Mouse (Mus musculus) midbrain, embryonic 14.5 days (tissue): ENCODE measurements around the gene Khnyn. TPM values are rescaled to one million over a fixed set of nuclear protein-coding genes. Genes with fewer than 3 reads are reported as not detected.
A peak's percentile ranks its signal among the peaks of the same experiment; 100 is the strongest.

Source experiments
- ATAC-seq: fragments of 200-750 bp; cut with Nextera tagmentation; 2 replicates; pipeline ENCODE4 v1.8.0; 2017; ENCODE audit warnings: moderate number of reproducible peaks, moderate library complexity; ENCODE audit not compliant: low FRiP score, low TSS enrichment
- DNase-seq: peaks from one replicate; pipeline ENCODE4 v3.0.0-alpha.2; 2015
- H3K27ac ChIP-seq: fragments of 300-500 bp; sonication (generic); replicated peaks from 2 replicates; pipeline ENCODE4 v1.5.1; 2014; ENCODE audit warnings: mild to moderate bottlenecking, low read depth, low read length, moderate library complexity
- H3K27me3 ChIP-seq: fragments of 300-500 bp; sonication (generic); 2 replicates; pipeline ENCODE4 v1.6.1; 2014; ENCODE audit warnings: low read length, control low read depth, mixed read lengths; ENCODE audit not compliant: control insufficient read depth, insufficient read depth
- H3K36me3 ChIP-seq: fragments of 300-500 bp; sonication (generic); 2 replicates; pipeline ENCODE4 v1.6.1; 2014; ENCODE audit warnings: low read length, control low read depth; ENCODE audit not compliant: control insufficient read depth, insufficient read depth
- H3K4me1 ChIP-seq: fragments of 300-500 bp; sonication (generic); 2 replicates; pipeline ENCODE4 v1.6.1; 2014; ENCODE audit warnings: mild to moderate bottlenecking, antibody characterized with exemption, low read length, control low read depth; ENCODE audit not compliant: control insufficient read depth, insufficient read depth
- H3K4me2 ChIP-seq: fragments of 300-500 bp; sonication (generic); 2 replicates; pipeline ENCODE4 v1.6.1; 2014; ENCODE audit warnings: mild to moderate bottlenecking, low read length, moderate library complexity
- H3K4me3 ChIP-seq: fragments of 300-500 bp; sonication (generic); replicated peaks from 2 replicates; pipeline ENCODE4 v1.5.1; 2014; ENCODE audit warnings: low read depth, low read length
- H3K9ac ChIP-seq: fragments of 300-500 bp; sonication (generic); replicated peaks from 2 replicates; pipeline ENCODE4 v1.6.1; 2014; ENCODE audit warnings: mild to moderate bottlenecking, low read length, moderate library complexity
- H3K9me3 ChIP-seq: fragments of 300-500 bp; sonication (generic); 2 replicates; pipeline ENCODE4 v1.6.1; 2016; ENCODE audit warnings: low read length, control low read depth, mixed read lengths; ENCODE audit not compliant: control insufficient read depth
- WGBS: fragments of 180-500 bp; shearing (Covaris S2); extraction: QIAGEN DNeasy Blood & Tissue Kit; methylation state at CpG from one replicate; pipeline ENCODE4 v1.1.7; 2014; 5-methylcytosine and 5-hydroxymethylcytosine counted together
- polyA plus RNA-seq: library from polyadenylated mRNA; unstranded; fragments of >200 nt; fragmentation: Nextera tagmentation; extraction: Ambion mirVana; gene quantifications from 2 replicates; pipeline ENCODE4 v1.2.1, GENCODE M21; 2014

Khnyn gene
- polyA plus RNA-seq, 1 experiment from 2014 or later: 7.1 TPM

DNA sequence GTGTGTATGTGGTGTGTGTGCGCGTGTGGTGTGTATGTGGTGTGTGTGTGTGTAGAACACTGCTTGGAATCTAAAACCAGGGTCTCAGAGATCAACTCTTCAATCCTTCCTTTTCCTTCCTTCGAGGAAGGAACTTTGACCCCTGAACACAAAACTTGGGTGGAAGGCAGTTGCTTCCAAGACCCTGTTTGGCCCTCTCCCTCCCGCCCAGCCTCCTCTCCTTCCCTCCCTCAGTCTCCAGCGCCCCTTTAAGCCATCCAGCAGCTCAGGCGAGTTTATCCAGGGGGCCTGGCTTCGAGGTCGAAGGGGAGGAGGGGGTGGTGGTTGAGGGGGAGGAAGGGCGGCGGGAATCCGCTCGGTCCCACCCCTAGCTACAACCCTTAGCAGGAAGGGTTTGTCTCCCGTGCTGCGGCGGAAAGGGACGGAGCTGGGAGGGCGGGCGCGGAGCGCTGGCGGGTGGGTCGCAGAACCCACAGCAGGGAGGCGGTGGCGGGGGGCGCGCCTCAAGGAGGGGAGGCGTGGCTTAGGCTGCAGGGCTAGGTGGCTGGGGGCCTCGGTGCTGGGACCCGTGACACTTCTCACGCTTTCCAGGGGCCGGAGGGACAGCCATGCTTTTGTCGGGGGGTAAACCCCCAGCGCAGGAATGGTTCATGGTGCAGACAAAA, 31.0 kb upstream of the Khnyn start, which contains the start of gene Nynrin:
Nynrin (plus strand) TSS at position 390 of the 665 bp plus-strand sequence.
- Histone ChIP-seq H3K36me3 (no peaks in the 10 kb centered on the region), H3K9ac (peak within 1 kb of the TSS; percentile 79), H3K4me1 (peaks cover 39% of the 10 kb centered on the region), H3K9me3 (no peaks in the 10 kb centered on the region), H3K4me2 (peak within 1 kb of the TSS; percentile 80), H3K27me3 (no peaks in the 10 kb centered on the region), H3K4me3 (peak within 1 kb of the TSS; percentile 70), H3K27ac (peak within 1 kb of the TSS; percentile 87)
- peak; percentile 87 for DNase-seq
- WGBS: under 1% methylated on average over 33 of the region's 33 CpGs
- ATAC-seq: peak; percentile 82

DNA sequence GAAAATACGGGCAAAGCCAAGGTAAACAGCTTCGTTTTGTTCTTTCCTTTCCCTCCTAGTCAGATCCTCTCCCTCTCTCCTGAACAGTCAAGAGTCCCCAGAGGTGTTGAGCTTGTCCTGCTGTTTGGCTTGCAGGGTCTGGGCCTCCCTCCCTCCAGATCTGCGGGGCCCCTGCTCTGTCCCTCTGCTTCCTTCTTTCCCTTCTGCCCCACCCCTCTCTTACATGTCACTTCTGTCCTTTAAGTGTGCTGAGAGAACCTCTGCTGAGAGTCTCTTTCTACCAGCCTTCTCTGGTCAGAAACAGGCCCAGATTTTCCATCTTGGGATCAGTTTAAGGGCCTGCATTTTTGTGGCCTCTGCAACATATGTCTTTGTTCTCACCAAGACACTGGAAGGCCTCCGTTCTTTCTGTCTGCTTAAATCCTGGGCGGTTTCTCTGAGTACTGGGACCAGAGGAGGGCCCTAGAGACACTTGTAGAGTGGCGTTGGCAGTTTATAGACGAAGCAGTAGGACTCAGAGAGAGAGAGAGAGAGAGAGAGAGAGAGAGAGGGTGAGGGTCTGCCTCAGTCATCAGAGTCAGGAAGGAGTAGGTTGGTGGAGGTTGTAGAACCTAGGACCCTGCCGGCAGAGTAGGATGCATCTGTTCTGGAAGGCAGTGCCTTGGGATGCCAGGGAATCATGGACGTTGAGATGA, 30.2 kb upstream of the Khnyn start:
- Histone ChIP-seq H3K9ac (peak overlapping the region; percentile 79), H3K27me3 (no peaks in the 10 kb centered on the region), H3K4me1 (peaks cover 42% of the 10 kb centered on the region), H3K4me3 (peak overlapping the region; percentile 70), H3K36me3 (no peaks in the 10 kb centered on the region), H3K27ac (peak overlapping the region; percentile 87), H3K4me2 (peak overlapping the region; percentile 80), H3K9me3 (no peaks in the 10 kb centered on the region)
- ATAC-seq (0 out of 2 replicates have a peak, but pooled peaks have one; percentile 4), DNase-seq (peak; percentile 54)
- WGBS: under 1% methylated on average over 9 of the region's 9 CpGs

GRCm38 (mm10) chr14:55855101-55855561, 29.6 kb upstream of the Khnyn start:
- 1% methylated on average over 4 of the region's 4 CpGs for WGBS
- ATAC-seq (0 out of 2 replicates have a peak, but pooled peaks have one; percentile 13), DNase-seq (peak; percentile 68)
- Histone ChIP-seq H3K27me3 (no peaks in the 10 kb centered on the region), H3K27ac (peak overlapping the region; percentile 87), H3K4me1 (peaks cover 42% of the 10 kb centered on the region), H3K9ac (peak overlapping the region; percentile 79), H3K9me3 (no peaks in the 10 kb centered on the region), H3K4me2 (peak overlapping the region; percentile 80), H3K36me3 (no peaks in the 10 kb centered on the region), H3K4me3 (peak overlapping the region; percentile 70)

DNA sequence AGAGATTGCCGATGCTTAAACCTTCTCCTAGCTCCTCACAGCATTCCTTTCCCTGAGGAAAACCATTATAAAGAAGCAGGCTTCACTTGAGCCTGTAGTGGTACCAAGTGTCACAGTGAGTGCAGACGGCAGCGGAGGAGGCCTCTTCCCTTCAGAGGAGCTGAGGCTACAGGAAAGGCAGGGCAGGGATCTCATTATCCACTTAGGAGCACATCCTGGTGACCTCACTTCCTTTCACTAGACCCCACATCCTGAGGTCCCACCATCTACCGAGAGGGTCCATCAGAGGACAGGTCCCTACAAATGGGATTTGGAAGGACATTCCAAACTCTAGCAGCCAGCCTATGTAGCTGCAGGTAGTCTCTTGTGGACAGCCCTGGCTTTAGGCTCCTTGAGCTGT, 27.2 kb upstream of the Khnyn start:
- no peak overlapping the region for H3K9ac ChIP-seq

GRCm38 (mm10) chr14:55862186-55862585, 22.6 kb upstream of the Khnyn start:
- WGBS: 66% methylated on average over 6 of the region's 6 CpGs
- no peak overlapping the region for H3K4me3 ChIP-seq
- H3K36me3 ChIP-seq: peaks cover 32% of the 10 kb centered on the region

More for the DNA sequence above, 27.2 kb upstream of the Khnyn start:
- H3K27me3 ChIP-seq: no peaks in the 10 kb centered on the region
- H3K36me3 ChIP-seq: no peaks in the 10 kb centered on the region
- WGBS: 82% methylated on average over 4 of the region's 4 CpGs
- ATAC-seq (no peak), DNase-seq (no peak)
- peak overlapping the region; percentile 29 for H3K4me2 ChIP-seq
- 0 out of 2 replicates have a peak overlapping the region, but pooled peaks have one; percentile 3 for H3K4me3 ChIP-seq
- no peak overlapping the region for H3K27ac ChIP-seq
- peaks cover 45% of the 10 kb centered on the region for H3K4me1 ChIP-seq
- no peaks in the 10 kb centered on the region for H3K9me3 ChIP-seq

GRCm38 (mm10) chr14:55862970-55863369, 21.8 kb upstream of the Khnyn start:
- H3K36me3 ChIP-seq: peaks cover 37% of the 10 kb centered on the region
- peaks cover 7% of the 10 kb centered on the region; the same call in 1 of the 2 replicates for H3K4me1 ChIP-seq
- no peak overlapping the region for H3K4me3 ChIP-seq
- ATAC-seq: no peak
- 95% methylated on average over 10 of the region's 10 CpGs for WGBS
- H3K27ac ChIP-seq: no peak overlapping the region
- H3K27me3 ChIP-seq: no peaks in the 10 kb centered on the region
- no peak for DNase-seq
- H3K9ac ChIP-seq: no peak overlapping the region
- no peak overlapping the region for H3K4me2 ChIP-seq
- H3K9me3 ChIP-seq: no peaks in the 10 kb centered on the region

More at GRCm38 (mm10) chr14:55862186-55862585, 22.6 kb upstream of the Khnyn start:
- no peak overlapping the region for H3K9ac ChIP-seq
- H3K27me3 ChIP-seq: no peaks in the 10 kb centered on the region
- DNase-seq (no peak), ATAC-seq (no peak)
- H3K4me1 ChIP-seq: peaks cover 15% of the 10 kb centered on the region; the same call in 1 of the 2 replicates
- H3K9me3 ChIP-seq: no peaks in the 10 kb centered on the region
- H3K27ac ChIP-seq: no peak overlapping the region
- H3K4me2 ChIP-seq: no peak overlapping the region

DNA sequence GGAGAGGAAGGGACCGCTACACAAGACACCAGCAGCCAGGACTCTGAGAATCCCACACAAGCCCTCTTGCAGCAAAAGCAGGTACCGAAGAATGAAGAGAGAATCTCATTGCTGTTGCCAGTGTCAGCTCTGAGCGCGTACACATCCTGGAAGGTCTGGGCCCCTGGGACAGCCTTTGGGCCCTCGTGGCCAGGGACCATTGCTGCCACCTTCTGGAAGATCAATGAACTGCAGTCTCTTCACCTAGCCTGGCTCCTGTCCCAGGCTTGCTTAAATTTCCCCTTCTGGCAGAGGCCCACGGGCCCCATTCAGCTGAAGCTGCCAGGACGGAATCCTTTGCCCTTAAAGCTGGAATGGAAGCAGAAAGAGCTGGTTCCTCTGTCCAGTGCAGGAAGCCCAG, 21.0 kb upstream of the Khnyn start:
- no peak overlapping the region for H3K9ac ChIP-seq
- peak; percentile 83 for DNase-seq
- WGBS: 25% methylated on average over 7 of the region's 7 CpGs
- peak; percentile 55; the same call in 1 of the 2 replicates for ATAC-seq
- no peak overlapping the region for H3K4me3 ChIP-seq
- H3K27ac ChIP-seq: no peak overlapping the region
- no peaks in the 10 kb centered on the region for H3K27me3 ChIP-seq
- H3K9me3 ChIP-seq: no peaks in the 10 kb centered on the region
- H3K4me1 ChIP-seq: 0 out of 2 replicates have a peak, but pooled peaks cover 5% of the 10 kb centered on the region
- H3K36me3 ChIP-seq: peaks cover 45% of the 10 kb centered on the region
- H3K4me2 ChIP-seq: no peak overlapping the region

GRCm38 (mm10) chr14:55866962-55867361, 17.8 kb upstream of the Khnyn start:
- no peak overlapping the region for H3K27ac ChIP-seq
- no peak overlapping the region for H3K4me3 ChIP-seq
- H3K4me2 ChIP-seq: no peak overlapping the region
- ATAC-seq (no peak), DNase-seq (peak; percentile 77)
- no peaks in the 10 kb centered on the region for H3K9me3 ChIP-seq
- no peak overlapping the region for H3K9ac ChIP-seq
- H3K4me1 ChIP-seq: no peaks in the 10 kb centered on the region
- WGBS: 31% methylated on average over 4 of the region's 4 CpGs
- H3K36me3 ChIP-seq: peaks cover 75% of the 10 kb centered on the region
- no peaks in the 10 kb centered on the region for H3K27me3 ChIP-seq
